Mouse (Mus musculus) hindbrain, embryonic 10.5 days (tissue): ENCODE measurements around the gene Hist1h1e. TPM values are rescaled to one million over a fixed set of nuclear protein-coding genes. Genes with fewer than 3 reads are reported as not detected.
A peak's percentile ranks its signal among the peaks of the same experiment; 100 is the strongest.
"Not testable (repeated sequence)": the region's sequence is repeated elsewhere in the genome, so short reads cannot be mapped to it uniquely, and the experiment has no call there.

Experiments used
- DNase-seq: peaks from one replicate; pipeline ENCODE4 v3.0.0-alpha.2; 2017; ENCODE audit warnings: low spot score
- H3K27ac ChIP-seq: fragments of 300-500 bp; sonication (generic); 2 replicates; pipeline ENCODE4 v1.5.1; 2016; ENCODE audit warnings: mild to moderate bottlenecking, moderate library complexity
- H3K27me3 ChIP-seq: fragments of 300-500 bp; sonication (generic); 2 replicates; pipeline ENCODE4 v1.6.1; 2016; ENCODE audit warnings: mild to moderate bottlenecking; ENCODE audit not compliant: poor library complexity, insufficient read depth, severe bottlenecking
- H3K36me3 ChIP-seq: fragments of 300-500 bp; sonication (generic); 2 replicates; pipeline ENCODE4 v1.6.1; 2016; ENCODE audit warnings: mild to moderate bottlenecking, moderate library complexity
- H3K4me1 ChIP-seq: fragments of 300-500 bp; sonication (generic); replicated peaks from 2 replicates; pipeline ENCODE4 v1.6.1; 2016; ENCODE audit warnings: mild to moderate bottlenecking
- H3K4me3 ChIP-seq: fragments of 300-500 bp; sonication (generic); 2 replicates; pipeline ENCODE4 v1.5.1; 2016; ENCODE audit warnings: mild to moderate bottlenecking, moderate library complexity
- H3K9me3 ChIP-seq: fragments of 300-500 bp; sonication (generic); 2 replicates; pipeline ENCODE4 v1.6.1; 2016; ENCODE audit warnings: mild to moderate bottlenecking, moderate library complexity
- WGBS: fragments of 180-500 bp; shearing (Covaris S2); methylation state at CpG from one replicate; pipeline ENCODE4 v1.1.7; 2016; 5-methylcytosine and 5-hydroxymethylcytosine counted together
- polyA plus RNA-seq: library from polyadenylated mRNA; unstranded; fragments of >200 nt; fragmentation: Nextera tagmentation; extraction: Ambion mirVana; gene quantifications from 2 replicates; pipeline ENCODE4 v1.2.1, GENCODE M21; 2016

Hist1h1e gene
- polyA plus RNA-seq, 1 experiment from 2014 or later = 26.3 TPM

GRCm38 (mm10) chr13:23605052-23605451 lies 17.3 kb downstream of the Hist1h1e start:
- 88% methylated on average over 3 of the region's 3 CpGs for WGBS
- Histone ChIP-seq H3K27me3 (no peaks in the 10 kb centered on the region), H3K9me3 (no peaks in the 10 kb centered on the region), H3K4me1 (no peaks in the 10 kb centered on the region), H3K4me3 (no peak overlapping the region), H3K36me3 (no peaks in the 10 kb centered on the region), H3K27ac (no peak overlapping the region)
- no peak for DNase-seq

GRCm38 (mm10) chr13:23604452-23604851 lies 17.9 kb downstream of the Hist1h1e start:
- Histone ChIP-seq H3K4me1 (no peaks in the 10 kb centered on the region), H3K4me3 (no peak overlapping the region), H3K27me3 (no peaks in the 10 kb centered on the region), H3K27ac (no peak overlapping the region), H3K9me3 (no peaks in the 10 kb centered on the region), H3K36me3 (no peaks in the 10 kb centered on the region)
- no peak for DNase-seq
- WGBS = 93% methylated on average over 3 of the region's 3 CpGs

- H3K36me3 ChIP-seq = no peaks in the 10 kb centered on the region
- H3K9me3 ChIP-seq = no peaks in the 10 kb centered on the region
- no peaks in the 10 kb centered on the region for H3K4me1 ChIP-seq
- no peaks in the 10 kb centered on the region for H3K27me3 ChIP-seq
- WGBS = 86% methylated on average over 7 of the region's 7 CpGs
- H3K27ac ChIP-seq = no peak overlapping the region
- no peak overlapping the region for H3K4me3 ChIP-seq
- DNase-seq = no peak
These were observed 19.1 kb downstream of the Hist1h1e start for GRCm38 (mm10) chr13:23603182-23603699.

GRCm38 (mm10) chr13:23597957-23598356 lies 24.4 kb downstream of the Hist1h1e start:
- WGBS = 8% methylated on average over 9 of the region's 9 CpGs
- H3K4me3 ChIP-seq = no peak overlapping the region

GRCm38 (mm10) chr13:23595622-23596372 lies 26.6 kb downstream of the Hist1h1e start:
- Histone ChIP-seq H3K9me3 (no peaks in the 10 kb centered on the region), H3K4me3 (no peak overlapping the region), H3K4me1 (0 out of 2 replicates have a peak, but pooled peaks cover 5% of the 10 kb centered on the region), H3K27ac (no peak overlapping the region; the same call in 1 of the 2 replicates), H3K27me3 (no peaks in the 10 kb centered on the region), H3K36me3 (no peaks in the 10 kb centered on the region)
- DNase-seq = no peak
- 89% methylated on average over 7 of the region's 7 CpGs for WGBS

More at GRCm38 (mm10) chr13:23597957-23598356, 24.4 kb downstream of the Hist1h1e start:
- no peaks in the 10 kb centered on the region for H3K9me3 ChIP-seq
- H3K36me3 ChIP-seq = no peaks in the 10 kb centered on the region
- H3K27ac ChIP-seq = no peak overlapping the region
- 0 out of 2 replicates have a peak, but pooled peaks cover 3% of the 10 kb centered on the region for H3K4me1 ChIP-seq
- H3K27me3 ChIP-seq = no peaks in the 10 kb centered on the region
- DNase-seq = peak; percentile 69

GRCm38 (mm10) chr13:23595185-23595584 lies 27.2 kb downstream of the Hist1h1e start:
- Histone ChIP-seq H3K27ac (no peak overlapping the region; the same call in 1 of the 2 replicates), H3K27me3 (no peaks in the 10 kb centered on the region), H3K36me3 (no peaks in the 10 kb centered on the region), H3K4me3 (no peak overlapping the region), H3K4me1 (0 out of 2 replicates have a peak, but pooled peaks cover 5% of the 10 kb centered on the region), H3K9me3 (no peaks in the 10 kb centered on the region)
- WGBS = 75% methylated on average over 2 of the region's 2 CpGs
- no peak for DNase-seq

- WGBS = 83% methylated on average over 5 of the region's 5 CpGs
These were observed 29.1 kb downstream of the Hist1h1e start for GRCm38 (mm10) chr13:23593051-23593770.

GRCm38 (mm10) chr13:23592614-23593013 lies 29.7 kb downstream of the Hist1h1e start:
- Histone ChIP-seq H3K4me3 (no peak overlapping the region), H3K27me3 (no peaks in the 10 kb centered on the region), H3K4me1 (0 out of 2 replicates have a peak, but pooled peaks cover 5% of the 10 kb centered on the region), H3K9me3 (no peaks in the 10 kb centered on the region), H3K27ac (no peak overlapping the region), H3K36me3 (no peaks in the 10 kb centered on the region)
- 86% methylated on average over 7 of the region's 7 CpGs for WGBS
- no peak for DNase-seq

More at GRCm38 (mm10) chr13:23593051-23593770, 29.1 kb downstream of the Hist1h1e start:
- Histone ChIP-seq H3K4me3 (no peak overlapping the region), H3K27me3 (no peaks in the 10 kb centered on the region), H3K9me3 (no peaks in the 10 kb centered on the region), H3K36me3 (no peaks in the 10 kb centered on the region), H3K27ac (no peak overlapping the region; the same call in 1 of the 2 replicates), H3K4me1 (0 out of 2 replicates have a peak, but pooled peaks cover 5% of the 10 kb centered on the region)
- DNase-seq = no peak

- 89% methylated on average over 7 of the region's 7 CpGs for WGBS
These were observed 30.5 kb downstream of the Hist1h1e start for GRCm38 (mm10) chr13:23591886-23592285.

GRCm38 (mm10) chr13:23591206-23591605 lies 31.2 kb downstream of the Hist1h1e start:
- no peak for DNase-seq
- H3K27ac ChIP-seq = no peak overlapping the region
- no peaks in the 10 kb centered on the region for H3K27me3 ChIP-seq
- H3K4me3 ChIP-seq = no peak overlapping the region
- 93% methylated on average over 7 of the region's 7 CpGs for WGBS
- peaks cover 12% of the 10 kb centered on the region for H3K4me1 ChIP-seq
- H3K36me3 ChIP-seq = no peaks in the 10 kb centered on the region
- H3K9me3 ChIP-seq = no peaks in the 10 kb centered on the region

More at GRCm38 (mm10) chr13:23591886-23592285, 30.5 kb downstream of the Hist1h1e start:
- DNase-seq, H3K4me1 ChIP-seq, H3K4me3 ChIP-seq, H3K36me3 ChIP-seq, H3K9me3 ChIP-seq, H3K27ac ChIP-seq, H3K27me3 ChIP-seq: not testable (repeated sequence)

- no peaks in the 10 kb centered on the region for H3K27me3 ChIP-seq
- peak overlapping the region; percentile 95 for H3K27ac ChIP-seq
- no peak for DNase-seq
- H3K4me1 ChIP-seq = peaks cover 40% of the 10 kb centered on the region
- H3K9me3 ChIP-seq = no peaks in the 10 kb centered on the region
- H3K4me3 ChIP-seq = peak overlapping the region; percentile 57
- H3K36me3 ChIP-seq = no peaks in the 10 kb centered on the region
- WGBS = 4% methylated on average over 1 of the region's 1 CpGs
These were observed 35.5 kb downstream of the Hist1h1e start for GRCm38 (mm10) chr13:23586940-23587225.

- WGBS = 2% methylated on average over 22 of the region's 22 CpGs
These were observed 36.0 kb downstream of the Hist1h1e start for GRCm38 (mm10) chr13:23586099-23586939.

More at GRCm38 (mm10) chr13:23586099-23586939, 36.0 kb downstream of the Hist1h1e start:
- Histone ChIP-seq H3K27me3 (no peaks in the 10 kb centered on the region), H3K9me3 (no peaks in the 10 kb centered on the region), H3K4me1 (peaks cover 42% of the 10 kb centered on the region), H3K27ac (peak overlapping the region; percentile 95), H3K4me3 (peak overlapping the region; percentile 57), H3K36me3 (no peaks in the 10 kb centered on the region)
- peak; percentile 45 for DNase-seq
